Mouse (Mus musculus) intestine, embryonic 15.5 days (tissue): ENCODE measurements around the gene Zfp536. TPM values are rescaled to one million over a fixed set of nuclear protein-coding genes. Genes with fewer than 3 reads are reported as not detected.
A peak's percentile ranks its signal among the peaks of the same experiment; 100 is the strongest.

Source experiments
- ATAC-seq: fragments of 200-750 bp; cut with Nextera tagmentation; 2 replicates; pipeline ENCODE4 v1.8.0; 2017; ENCODE audit warnings: moderate TSS enrichment, moderate library complexity
- H3K27ac ChIP-seq: fragments of 300-500 bp; sonication (generic); 2 replicates; pipeline ENCODE4 v1.5.1; 2015; ENCODE audit warnings: mild to moderate bottlenecking, inconsistent platforms
- H3K27me3 ChIP-seq: fragments of 300-500 bp; sonication (generic); replicated peaks from 2 replicates; pipeline ENCODE4 v1.6.1; 2015; ENCODE audit warnings: inconsistent platforms
- H3K36me3 ChIP-seq: fragments of 300-500 bp; sonication (generic); 2 replicates; pipeline ENCODE4 v1.6.1; 2015; ENCODE audit warnings: inconsistent platforms
- H3K4me1 ChIP-seq: fragments of 300-500 bp; sonication (generic); replicated peaks from 2 replicates; pipeline ENCODE4 v1.6.1; 2015; ENCODE audit warnings: inconsistent platforms
- H3K4me2 ChIP-seq: fragments of 300-500 bp; sonication (generic); replicated peaks from 2 replicates; pipeline ENCODE4 v1.6.1; 2015; ENCODE audit warnings: mild to moderate bottlenecking, inconsistent platforms
- H3K4me3 ChIP-seq: fragments of 300-500 bp; sonication (generic); replicated peaks from 2 replicates; pipeline ENCODE4 v1.5.1; 2015; ENCODE audit warnings: inconsistent platforms
- H3K9ac ChIP-seq: fragments of 300-500 bp; sonication (generic); 2 replicates; pipeline ENCODE4 v1.6.1; 2015; ENCODE audit warnings: inconsistent platforms
- H3K9me3 ChIP-seq: fragments of 300-500 bp; sonication (generic); 2 replicates; pipeline ENCODE4 v1.6.1; 2016; ENCODE audit warnings: inconsistent platforms
- WGBS: fragments of 180-500 bp; shearing (Covaris S2); methylation state at CpG from one replicate; pipeline ENCODE4 v1.1.7; 2015; 5-methylcytosine and 5-hydroxymethylcytosine counted together
- polyA plus RNA-seq: library from polyadenylated mRNA; unstranded; fragments of >200 nt; fragmentation: Nextera tagmentation; extraction: Ambion mirVana; gene quantifications from 2 replicates; pipeline ENCODE4 v1.2.1, GENCODE M21; 2015

Zfp536 gene
- polyA plus RNA-seq, 1 experiment from 2014 or later, result 9.4 TPM

- H3K9ac ChIP-seq, result no peak overlapping the region
These were observed 192.9 kb downstream of the Zfp536 start for GRCm38 (mm10) chr7:37580554-37580953.

DNA sequence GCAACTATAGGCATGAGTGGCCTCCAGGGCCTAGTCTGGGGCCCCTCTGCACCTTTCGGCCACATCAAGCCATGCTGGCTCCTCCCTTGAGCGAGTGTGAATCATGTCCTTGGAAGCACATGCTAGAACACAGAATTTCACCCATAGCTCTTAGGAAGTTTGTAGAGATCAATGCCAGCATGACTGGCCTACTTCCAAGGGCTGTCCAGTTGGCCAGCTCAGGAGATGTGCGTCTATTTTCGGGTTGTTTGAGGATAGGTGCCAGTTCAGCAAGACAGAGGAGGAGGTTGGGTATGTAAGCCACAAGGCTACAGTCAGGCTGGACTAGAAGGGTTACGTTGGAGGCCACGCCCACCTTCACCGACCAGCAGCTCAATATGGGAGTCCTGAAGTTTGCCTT, 201.4 kb downstream of the Zfp536 start:
- no peak for ATAC-seq
- Histone ChIP-seq H3K4me3 (no peak overlapping the region), H3K4me1 (no peaks in the 10 kb centered on the region), H3K9ac (no peak overlapping the region), H3K4me2 (no peak overlapping the region), H3K27me3 (no peaks in the 10 kb centered on the region), H3K9me3 (no peaks in the 10 kb centered on the region), H3K27ac (no peak overlapping the region), H3K36me3 (no peaks in the 10 kb centered on the region)
- 95% methylated on average over 7 of the region's 7 CpGs for WGBS

More at GRCm38 (mm10) chr7:37580554-37580953, 192.9 kb downstream of the Zfp536 start:
- Histone ChIP-seq H3K27ac (no peak overlapping the region), H3K4me2 (no peak overlapping the region), H3K4me3 (no peak overlapping the region), H3K9me3 (no peaks in the 10 kb centered on the region), H3K36me3 (no peaks in the 10 kb centered on the region), H3K4me1 (no peaks in the 10 kb centered on the region), H3K27me3 (no peaks in the 10 kb centered on the region)
- no peak for ATAC-seq
- WGBS, result 42% methylated on average over 5 of the region's 5 CpGs

- Histone ChIP-seq H3K4me2 (no peak overlapping the region), H3K9me3 (no peaks in the 10 kb centered on the region), H3K4me1 (0 out of 2 replicates have a peak, but pooled peaks cover 4% of the 10 kb centered on the region), H3K27ac (no peak overlapping the region), H3K27me3 (no peaks in the 10 kb centered on the region), H3K4me3 (no peak overlapping the region), H3K36me3 (no peaks in the 10 kb centered on the region), H3K9ac (no peak overlapping the region)
- peak; percentile 81 for ATAC-seq
- 74% methylated on average over 31 of the region's 31 CpGs for WGBS
These were observed 204.5 kb downstream of the Zfp536 start for GRCm38 (mm10) chr7:37568811-37569500.

DNA sequence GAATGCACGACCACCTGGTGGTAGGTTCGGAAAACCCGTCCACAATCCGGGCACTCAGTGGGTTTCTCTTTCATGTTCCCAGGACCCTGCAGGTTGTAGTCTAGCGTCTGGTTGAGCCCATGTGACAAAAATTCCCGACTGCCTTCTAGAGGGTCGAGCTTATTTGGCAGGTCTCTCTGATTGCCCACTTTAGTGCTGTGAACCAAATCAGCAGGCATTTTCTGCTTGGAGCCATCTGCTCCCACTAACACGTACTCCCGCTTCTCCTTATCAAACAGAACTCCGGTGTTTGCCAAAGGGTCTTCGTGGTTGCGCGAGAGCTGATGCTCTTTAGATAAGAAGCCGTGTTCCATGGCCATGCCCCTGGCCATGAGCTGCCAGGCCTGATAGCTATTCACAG, 205.4 kb downstream of the Zfp536 start:
- no peak overlapping the region for H3K4me2 ChIP-seq
- 82% methylated on average over 14 of the region's 14 CpGs for WGBS

DNA sequence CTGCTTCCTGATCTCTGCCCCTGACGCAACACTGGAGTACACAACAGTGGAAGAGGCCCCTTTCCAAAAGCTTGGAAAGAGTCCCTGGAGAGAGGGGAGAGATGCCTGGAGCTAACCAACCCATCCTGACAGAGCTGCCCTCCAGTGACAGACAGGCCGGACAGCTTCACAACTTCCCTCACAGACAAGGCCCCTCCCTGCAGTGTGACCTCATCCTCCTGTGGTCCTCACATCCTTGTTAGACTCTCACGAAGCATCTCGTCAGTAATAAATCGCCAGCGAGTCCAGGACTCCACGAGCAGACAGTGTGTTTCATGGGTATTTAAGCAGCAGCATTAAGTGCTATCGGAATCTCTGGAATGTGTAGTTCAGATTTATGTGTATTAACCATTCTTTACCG, 207.4 kb downstream of the Zfp536 start:
- no peak for ATAC-seq
- H3K9me3 ChIP-seq, result no peaks in the 10 kb centered on the region
- H3K36me3 ChIP-seq, result no peaks in the 10 kb centered on the region
- no peaks in the 10 kb centered on the region for H3K27me3 ChIP-seq
- H3K27ac ChIP-seq, result no peak overlapping the region; the same call in 1 of the 2 replicates
- WGBS, result 11% methylated on average over 9 of the region's 9 CpGs
- no peak overlapping the region for H3K9ac ChIP-seq
- H3K4me1 ChIP-seq, result peaks cover 12% of the 10 kb centered on the region; the same call in 1 of the 2 replicates
- peak overlapping the region; percentile 29; the same call in 1 of the 2 replicates for H3K4me2 ChIP-seq
- H3K4me3 ChIP-seq, result no peak overlapping the region

More for the DNA sequence above, 205.4 kb downstream of the Zfp536 start:
- ATAC-seq, result no peak
- no peak overlapping the region for H3K27ac ChIP-seq
- no peaks in the 10 kb centered on the region for H3K27me3 ChIP-seq
- H3K9me3 ChIP-seq, result no peaks in the 10 kb centered on the region
- H3K4me3 ChIP-seq, result no peak overlapping the region
- H3K9ac ChIP-seq, result no peak overlapping the region
- H3K36me3 ChIP-seq, result no peaks in the 10 kb centered on the region
- H3K4me1 ChIP-seq, result 0 out of 2 replicates have a peak, but pooled peaks cover 7% of the 10 kb centered on the region

DNA sequence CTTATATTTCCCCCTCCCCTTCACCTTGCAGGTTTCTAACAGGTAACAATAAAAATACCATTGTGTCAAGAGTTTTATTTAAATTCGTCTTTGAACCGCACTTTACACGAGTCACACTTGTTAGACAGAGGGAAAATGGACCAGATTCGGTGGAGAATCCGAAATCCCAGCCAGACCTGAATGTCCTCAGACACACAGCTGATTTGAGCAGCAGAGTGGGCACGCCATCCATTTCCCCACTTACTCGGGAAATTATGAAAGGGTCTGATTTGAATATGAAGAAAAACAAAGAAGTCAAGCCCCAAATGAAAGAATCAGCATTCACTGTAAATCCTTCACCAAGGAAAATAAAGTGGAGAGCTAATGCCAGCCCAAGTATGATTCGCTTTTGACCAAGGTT, 208.1 kb downstream of the Zfp536 start:
- Histone ChIP-seq H3K27me3 (no peaks in the 10 kb centered on the region), H3K4me1 (peaks cover 12% of the 10 kb centered on the region; the same call in 1 of the 2 replicates), H3K4me2 (no peak overlapping the region), H3K9me3 (no peaks in the 10 kb centered on the region), H3K4me3 (no peak overlapping the region), H3K36me3 (no peaks in the 10 kb centered on the region), H3K9ac (no peak overlapping the region), H3K27ac (no peak overlapping the region)
- ATAC-seq, result no peak
- WGBS, result 72% methylated on average over 8 of the region's 8 CpGs

DNA sequence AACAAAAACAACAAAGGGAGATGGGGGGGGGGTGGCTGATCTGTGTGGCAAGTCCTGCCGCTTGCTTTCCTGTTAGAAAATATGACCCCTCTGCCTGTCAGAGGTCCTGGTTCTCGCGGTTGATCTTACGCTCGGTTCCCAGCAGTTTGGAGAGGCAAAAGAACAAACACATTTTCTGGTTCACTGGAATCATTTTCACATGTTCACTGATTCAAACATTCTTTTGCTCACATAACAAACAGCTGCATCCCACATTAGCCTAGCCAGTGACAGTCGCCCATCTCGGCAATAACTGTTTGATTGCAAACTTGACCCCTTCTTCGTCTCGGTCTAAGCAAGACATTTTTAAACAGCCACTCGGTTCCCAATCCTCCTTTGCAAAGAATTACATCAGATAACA, 208.8 kb downstream of the Zfp536 start:
- Histone ChIP-seq H3K4me3 (no peak overlapping the region), H3K9ac (no peak overlapping the region), H3K27ac (peak overlapping the region; percentile 34; the same call in 1 of the 2 replicates), H3K27me3 (no peaks in the 10 kb centered on the region), H3K4me2 (0 out of 2 replicates have a peak overlapping the region, but pooled peaks have one; percentile 3), H3K36me3 (no peaks in the 10 kb centered on the region), H3K9me3 (no peaks in the 10 kb centered on the region), H3K4me1 (peaks cover 12% of the 10 kb centered on the region; the same call in 1 of the 2 replicates)
- ATAC-seq, result no peak
- WGBS, result 39% methylated on average over 10 of the region's 10 CpGs

DNA sequence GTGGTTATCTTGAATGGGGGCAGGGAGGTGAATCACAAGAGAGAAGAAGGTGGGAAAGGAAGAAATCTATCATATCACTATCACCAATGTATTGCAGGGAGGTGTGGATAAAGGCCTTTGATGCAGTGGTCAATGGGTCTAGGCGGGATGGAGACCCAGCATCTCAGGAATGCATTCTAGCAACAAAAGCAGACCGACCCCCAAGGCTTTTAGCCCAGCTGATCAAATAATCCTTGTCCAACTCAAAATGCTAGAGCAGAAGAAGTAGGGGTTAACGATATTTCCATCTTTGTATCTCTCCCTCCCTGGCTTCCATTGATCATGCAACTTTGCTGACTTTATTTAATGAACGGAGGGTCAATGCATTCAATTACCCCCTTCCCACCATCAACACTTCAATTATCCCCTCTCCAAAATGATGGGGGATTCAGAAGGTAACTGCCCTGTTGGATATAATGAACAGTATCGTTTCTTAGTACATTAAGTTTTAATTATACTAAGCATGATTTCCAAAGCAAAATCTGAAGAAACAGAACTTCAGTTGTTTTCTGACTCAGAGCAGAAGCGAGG, 209.5 kb downstream of the Zfp536 start:
- Histone ChIP-seq H3K9ac (no peak overlapping the region), H3K4me1 (peaks cover 12% of the 10 kb centered on the region; the same call in 1 of the 2 replicates), H3K4me3 (no peak overlapping the region), H3K36me3 (no peaks in the 10 kb centered on the region), H3K4me2 (no peak overlapping the region), H3K9me3 (no peaks in the 10 kb centered on the region), H3K27ac (no peak overlapping the region), H3K27me3 (no peaks in the 10 kb centered on the region)
- WGBS, result 61% methylated on average over 6 of the region's 6 CpGs
- no peak for ATAC-seq

- Histone ChIP-seq H3K4me1 (peaks cover 12% of the 10 kb centered on the region; the same call in 1 of the 2 replicates), H3K9me3 (no peaks in the 10 kb centered on the region), H3K4me3 (peak overlapping the region; percentile 17; the same call in 1 of the 2 replicates), H3K9ac (no peak overlapping the region), H3K27me3 (no peaks in the 10 kb centered on the region), H3K36me3 (no peaks in the 10 kb centered on the region), H3K27ac (peak overlapping the region; percentile 66), H3K4me2 (peak overlapping the region; percentile 59)
- ATAC-seq, result peak; percentile 68; the same call in 1 of the 2 replicates
- 10% methylated on average over 8 of the region's 8 CpGs for WGBS
These were observed 210.3 kb downstream of the Zfp536 start for GRCm38 (mm10) chr7:37563171-37563574.

- no peak for ATAC-seq
- H3K9ac ChIP-seq, result no peak overlapping the region
- H3K4me3 ChIP-seq, result no peak overlapping the region
These were observed 210.9 kb downstream of the Zfp536 start for GRCm38 (mm10) chr7:37562505-37562904.

GRCm38 (mm10) chr7:37560581-37560980, 212.9 kb downstream of the Zfp536 start:
- Histone ChIP-seq H3K9ac (no peak overlapping the region), H3K4me2 (no peak overlapping the region), H3K36me3 (no peaks in the 10 kb centered on the region), H3K27ac (no peak overlapping the region), H3K4me1 (peaks cover 8% of the 10 kb centered on the region; the same call in 1 of the 2 replicates), H3K9me3 (no peaks in the 10 kb centered on the region), H3K27me3 (no peaks in the 10 kb centered on the region), H3K4me3 (no peak overlapping the region)
- 81% methylated on average over 7 of the region's 7 CpGs for WGBS
- no peak for ATAC-seq

More at GRCm38 (mm10) chr7:37562505-37562904, 210.9 kb downstream of the Zfp536 start:
- Histone ChIP-seq H3K27ac (no peak overlapping the region), H3K4me1 (peaks cover 12% of the 10 kb centered on the region; the same call in 1 of the 2 replicates), H3K27me3 (no peaks in the 10 kb centered on the region), H3K4me2 (peak overlapping the region; percentile 59), H3K36me3 (no peaks in the 10 kb centered on the region), H3K9me3 (no peaks in the 10 kb centered on the region)
- 37% methylated on average over 7 of the region's 7 CpGs for WGBS

GRCm38 (mm10) chr7:37559851-37560250, 213.6 kb downstream of the Zfp536 start:
- Histone ChIP-seq H3K9me3 (no peaks in the 10 kb centered on the region), H3K4me2 (no peak overlapping the region), H3K27me3 (no peaks in the 10 kb centered on the region), H3K9ac (no peak overlapping the region), H3K4me1 (peaks cover 8% of the 10 kb centered on the region; the same call in 1 of the 2 replicates), H3K4me3 (no peak overlapping the region), H3K36me3 (no peaks in the 10 kb centered on the region), H3K27ac (no peak overlapping the region)
- no peak for ATAC-seq
- WGBS, result 53% methylated on average over 3 of the region's 3 CpGs
